Mouse (Mus musculus): ENCODE measurements around the gene Zfyve9. TPM values are rescaled to one million over a fixed set of nuclear protein-coding genes. Genes with fewer than 3 reads are reported as not detected.

Gene Zfyve9
- total and polyA plus RNA-seq, 3 experiments, result 0.16 TPM; not detected in 2

DNA sequence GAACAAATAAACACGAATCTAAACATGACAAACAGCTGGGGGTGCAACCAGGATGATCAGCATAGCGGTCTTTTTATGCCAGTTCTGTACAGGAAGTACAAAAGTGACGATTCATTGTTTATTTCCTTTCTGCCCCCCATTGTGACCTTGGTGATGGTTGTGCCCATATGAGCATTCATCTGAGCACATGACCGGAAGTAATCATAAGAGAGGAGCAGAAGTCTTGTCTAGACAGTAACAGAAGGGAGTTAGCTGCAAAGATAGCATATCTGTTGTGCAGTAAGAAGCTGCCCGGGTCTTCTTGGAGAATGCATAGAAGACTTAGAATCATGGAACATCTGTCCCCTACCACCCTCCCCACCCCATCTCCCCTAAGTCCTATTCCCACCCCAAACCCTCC lies 141.8 kb downstream of the Zfyve9 start:
- peak; percentile 70 for ATAC-seq (ENCODE audit: extremely low read depth, insufficient number of reproducible peaks, low FRiP score, poor library complexity, severe bottlenecking)
- Histone ChIP-seq H3K9me3 (replicated peaks) (no peaks in the 10 kb centered on the region), H3K4me3 (ENCODE audit: low read depth, low read length) (no peak overlapping the region), H3K27me3 (ENCODE audit: insufficient read depth, low read length) (no peaks in the 10 kb centered on the region), H3K4me1 (ENCODE audit: insufficient read depth, low read depth, low read length) (peaks cover 11% of the 10 kb centered on the region; the same call in 1 of the 2 replicates), H3K36me3 (replicated peaks) (peaks cover 26% of the 10 kb centered on the region)
- no peak for TF ChIP-seq GATA1 (IDR thresholded peaks at IDR 0.05; ENCODE audit: borderline replicate concordance, low read length)
- no peak for DNase-seq (ENCODE audit: low spot score)

DNA sequence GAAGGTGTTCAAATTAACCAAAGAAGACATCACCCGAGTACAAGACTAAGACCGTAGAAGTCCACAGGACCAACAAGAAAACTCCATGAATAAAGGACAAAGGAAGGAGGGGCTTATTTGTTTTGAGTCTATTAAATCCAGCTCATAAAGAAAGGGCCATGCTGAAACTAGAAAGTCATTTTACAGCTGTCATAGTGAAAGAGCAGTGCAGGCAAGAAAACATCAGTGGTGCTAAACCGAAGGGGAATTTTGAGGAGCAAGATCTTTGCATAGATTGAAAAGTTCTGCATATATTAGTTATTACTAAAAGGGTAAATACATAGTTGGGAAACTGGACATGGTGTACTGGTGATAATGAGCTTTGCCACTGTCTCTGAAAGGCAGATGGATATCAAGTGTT lies 142.9 kb downstream of the Zfyve9 start:
- no peak overlapping the region for H3K4me3 ChIP-seq (ENCODE audit: low read depth, low read length)
- ATAC-seq (ENCODE audit: extremely low read depth, insufficient number of reproducible peaks, low FRiP score, poor library complexity, severe bottlenecking), result no peak
- TF ChIP-seq TAL1 (conservative IDR thresholded peaks at IDR 0.05; ENCODE audit: low read depth, low read length) (no peak), POLR2AphosphoS5 (IDR thresholded peaks at IDR 0.05; ENCODE audit: insufficient replicate concordance, low read depth, low read length) (no peak), CTCF (IDR thresholded peaks at IDR 0.05; ENCODE audit: low read depth, low read length) (no peak), GATA1 (IDR thresholded peaks at IDR 0.05; ENCODE audit: borderline replicate concordance, low read length) (no peak), GATA2 (IDR thresholded peaks at IDR 0.05; ENCODE audit: borderline replicate concordance, low read depth, low read length) (no peak)
- peaks cover 36% of the 10 kb centered on the region for H3K36me3 ChIP-seq (replicated peaks)
- H3K27me3 ChIP-seq (ENCODE audit: insufficient read depth, low read length), result no peaks in the 10 kb centered on the region
- no peaks in the 10 kb centered on the region for H3K9me3 ChIP-seq (replicated peaks)
- DNase-seq (ENCODE audit: low spot score), result no peak
- peaks cover 15% of the 10 kb centered on the region; the same call in 1 of the 2 replicates for H3K4me1 ChIP-seq (ENCODE audit: insufficient read depth, low read depth, low read length)

DNA sequence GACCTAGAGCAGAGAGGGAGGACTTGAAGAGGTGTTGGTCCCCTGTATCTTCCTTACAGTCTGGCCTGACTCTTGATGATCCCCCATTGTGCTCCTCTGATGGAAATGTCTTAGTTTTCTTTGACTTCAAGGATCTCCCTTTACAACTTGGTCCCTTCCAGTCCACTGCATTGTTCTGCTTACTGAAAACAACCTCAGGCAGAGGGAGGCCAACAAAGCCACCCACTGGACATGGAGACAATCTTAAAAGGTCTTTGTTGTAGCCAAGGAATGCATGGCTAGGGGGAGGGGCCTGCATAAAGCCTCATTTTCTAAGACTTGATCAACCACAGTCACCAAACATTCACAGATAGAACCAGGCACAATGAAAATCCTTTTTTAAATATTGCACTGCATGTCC lies 145.5 kb downstream of the Zfyve9 start:
- no peak for DNase-seq (ENCODE audit: low spot score)
- ATAC-seq (ENCODE audit: extremely low read depth, insufficient number of reproducible peaks, low FRiP score, poor library complexity, severe bottlenecking), result no peak
- H3K4me3 ChIP-seq (ENCODE audit: low read depth, low read length), result no peak overlapping the region
- H3K4me1 ChIP-seq (ENCODE audit: insufficient read depth, low read depth, low read length), result peaks cover 15% of the 10 kb centered on the region; the same call in 1 of the 2 replicates
- H3K9me3 ChIP-seq (replicated peaks), result no peaks in the 10 kb centered on the region
- TF ChIP-seq GATA2 (IDR thresholded peaks at IDR 0.05; ENCODE audit: borderline replicate concordance, low read depth, low read length), result no peak
- TF ChIP-seq POLR2AphosphoS5 (IDR thresholded peaks at IDR 0.05; ENCODE audit: insufficient replicate concordance, low read depth, low read length), result no peak
- TF ChIP-seq GATA1 (IDR thresholded peaks at IDR 0.05; ENCODE audit: borderline replicate concordance, low read length), result no peak
- no peak for TF ChIP-seq TAL1 (conservative IDR thresholded peaks at IDR 0.05; ENCODE audit: low read depth, low read length)
- no peak for TF ChIP-seq CTCF (IDR thresholded peaks at IDR 0.05; ENCODE audit: low read depth, low read length)
- no peaks in the 10 kb centered on the region for H3K27me3 ChIP-seq (ENCODE audit: insufficient read depth, low read length)
- H3K36me3 ChIP-seq (replicated peaks), result peaks cover 61% of the 10 kb centered on the region

DNA sequence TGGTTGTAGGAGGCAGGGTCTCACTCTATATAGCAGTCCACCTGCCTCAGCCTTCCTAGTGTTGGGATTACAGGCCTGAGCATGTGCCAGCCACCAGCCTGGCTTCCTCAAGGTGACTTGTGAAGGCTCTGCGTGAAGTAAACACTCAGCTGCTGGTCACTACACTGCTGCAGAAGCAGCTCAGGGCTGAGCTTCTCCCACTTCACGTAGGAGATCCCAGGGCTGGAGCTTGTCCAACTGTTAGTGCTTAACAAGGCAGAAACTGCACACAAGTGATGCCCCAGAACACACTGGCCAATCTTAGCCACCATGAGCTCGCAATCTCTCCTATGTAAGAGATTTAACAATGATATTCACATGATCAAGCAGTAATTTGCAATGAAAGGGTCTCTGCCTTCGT lies 145.9 kb downstream of the Zfyve9 start:
- TF ChIP-seq CTCF (IDR thresholded peaks at IDR 0.05; ENCODE audit: low read depth, low read length) (no peak), TAL1 (conservative IDR thresholded peaks at IDR 0.05; ENCODE audit: low read depth, low read length) (no peak), GATA1 (IDR thresholded peaks at IDR 0.05; ENCODE audit: borderline replicate concordance, low read length) (no peak), POLR2AphosphoS5 (IDR thresholded peaks at IDR 0.05; ENCODE audit: insufficient replicate concordance, low read depth, low read length) (no peak), GATA2 (IDR thresholded peaks at IDR 0.05; ENCODE audit: borderline replicate concordance, low read depth, low read length) (no peak)
- H3K4me3 ChIP-seq (ENCODE audit: low read depth, low read length), result no peak overlapping the region
- ATAC-seq (ENCODE audit: extremely low read depth, insufficient number of reproducible peaks, low FRiP score, poor library complexity, severe bottlenecking) (no peak), DNase-seq (ENCODE audit: low spot score) (no peak)
- no peaks in the 10 kb centered on the region for H3K9me3 ChIP-seq (replicated peaks)
- H3K4me1 ChIP-seq (ENCODE audit: insufficient read depth, low read depth, low read length), result peaks cover 15% of the 10 kb centered on the region; the same call in 1 of the 2 replicates
- peaks cover 65% of the 10 kb centered on the region for H3K36me3 ChIP-seq (replicated peaks)
- H3K27me3 ChIP-seq (ENCODE audit: insufficient read depth, low read length), result no peaks in the 10 kb centered on the region

DNA sequence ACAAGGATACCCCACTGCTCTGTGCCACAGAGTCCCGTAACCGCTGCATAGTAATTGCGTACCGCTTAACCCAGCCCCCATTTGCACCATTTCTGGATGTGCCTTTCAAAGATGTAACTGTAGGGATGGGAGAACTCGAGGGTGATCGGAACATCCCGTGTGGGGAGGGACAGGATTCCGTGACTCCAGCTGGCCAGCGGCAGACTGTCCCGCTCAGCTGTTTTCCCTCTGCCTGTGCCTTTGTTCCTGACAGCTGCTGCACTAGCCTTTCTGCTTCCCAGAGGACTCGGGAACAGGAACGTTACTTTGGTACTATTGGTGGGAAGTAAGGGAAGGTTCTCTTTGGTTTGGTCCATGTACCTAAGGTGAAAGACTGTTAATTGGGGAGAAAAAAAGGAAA lies 146.9 kb downstream of the Zfyve9 start:
- Histone ChIP-seq H3K4me1 (ENCODE audit: insufficient read depth, low read depth, low read length) (peaks cover 7% of the 10 kb centered on the region; the same call in 1 of the 2 replicates), H3K4me3 (ENCODE audit: low read depth, low read length) (no peak overlapping the region), H3K9me3 (replicated peaks) (no peaks in the 10 kb centered on the region), H3K27me3 (ENCODE audit: insufficient read depth, low read length) (no peaks in the 10 kb centered on the region), H3K36me3 (replicated peaks) (peaks cover 75% of the 10 kb centered on the region)
- DNase-seq (ENCODE audit: low spot score) (no peak), ATAC-seq (ENCODE audit: extremely low read depth, insufficient number of reproducible peaks, low FRiP score, poor library complexity, severe bottlenecking) (no peak)
- TF ChIP-seq CTCF (IDR thresholded peaks at IDR 0.05; ENCODE audit: low read depth, low read length), result no peak
- TF ChIP-seq GATA2 (IDR thresholded peaks at IDR 0.05; ENCODE audit: borderline replicate concordance, low read depth, low read length), result no peak
- no peak for TF ChIP-seq GATA1 (IDR thresholded peaks at IDR 0.05; ENCODE audit: borderline replicate concordance, low read length)
- no peak for TF ChIP-seq TAL1 (conservative IDR thresholded peaks at IDR 0.05; ENCODE audit: low read depth, low read length)
- no peak for TF ChIP-seq POLR2AphosphoS5 (IDR thresholded peaks at IDR 0.05; ENCODE audit: insufficient replicate concordance, low read depth, low read length)

DNA sequence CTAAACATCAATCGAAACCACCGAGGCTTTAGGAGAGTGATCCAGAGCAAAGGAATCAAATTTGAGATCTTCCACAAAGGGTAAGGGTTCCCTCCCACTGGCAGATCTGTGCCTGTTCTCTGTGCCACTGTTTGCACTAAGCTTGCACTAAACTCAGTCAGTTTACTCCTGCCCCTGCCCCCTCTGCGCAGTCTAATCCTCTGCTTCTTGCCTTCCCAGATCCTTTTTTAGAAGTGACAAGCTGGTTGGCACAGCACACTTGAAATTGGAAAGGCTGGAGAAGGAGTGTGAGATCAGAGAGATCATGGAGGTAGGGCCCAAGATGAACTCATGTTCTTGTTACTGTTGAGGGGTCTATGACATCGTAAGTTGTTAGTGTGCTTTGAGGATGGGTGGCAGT lies 149.0 kb downstream of the Zfyve9 start:
- DNase-seq (ENCODE audit: low spot score) (no peak), ATAC-seq (ENCODE audit: extremely low read depth, insufficient number of reproducible peaks, low FRiP score, poor library complexity, severe bottlenecking) (no peak)
- Histone ChIP-seq H3K4me1 (ENCODE audit: insufficient read depth, low read depth, low read length) (0 out of 2 replicates have a peak, but pooled peaks cover 4% of the 10 kb centered on the region), H3K9me3 (replicated peaks) (no peaks in the 10 kb centered on the region), H3K4me3 (ENCODE audit: low read depth, low read length) (no peak overlapping the region), H3K36me3 (replicated peaks) (peaks cover 91% of the 10 kb centered on the region), H3K27me3 (ENCODE audit: insufficient read depth, low read length) (no peaks in the 10 kb centered on the region)
- no peak for TF ChIP-seq TAL1 (conservative IDR thresholded peaks at IDR 0.05; ENCODE audit: low read depth, low read length)
- TF ChIP-seq CTCF (IDR thresholded peaks at IDR 0.05; ENCODE audit: low read depth, low read length), result no peak
- no peak for TF ChIP-seq GATA2 (IDR thresholded peaks at IDR 0.05; ENCODE audit: borderline replicate concordance, low read depth, low read length)
- no peak for TF ChIP-seq GATA1 (IDR thresholded peaks at IDR 0.05; ENCODE audit: borderline replicate concordance, low read length)
- TF ChIP-seq POLR2AphosphoS5 (IDR thresholded peaks at IDR 0.05; ENCODE audit: insufficient replicate concordance, low read depth, low read length), result no peak
